Mouse (Mus musculus): Measurements from ENCODE around the gene Sorbs2. TPM values are rescaled to one million over a fixed set of nuclear protein-coding genes. Genes with fewer than 3 reads are reported as not detected.

The Sorbs2 gene
- total RNA-seq, 4 experiments from 2014 or later, result 263 to 309 (median 284) TPM

DNA sequence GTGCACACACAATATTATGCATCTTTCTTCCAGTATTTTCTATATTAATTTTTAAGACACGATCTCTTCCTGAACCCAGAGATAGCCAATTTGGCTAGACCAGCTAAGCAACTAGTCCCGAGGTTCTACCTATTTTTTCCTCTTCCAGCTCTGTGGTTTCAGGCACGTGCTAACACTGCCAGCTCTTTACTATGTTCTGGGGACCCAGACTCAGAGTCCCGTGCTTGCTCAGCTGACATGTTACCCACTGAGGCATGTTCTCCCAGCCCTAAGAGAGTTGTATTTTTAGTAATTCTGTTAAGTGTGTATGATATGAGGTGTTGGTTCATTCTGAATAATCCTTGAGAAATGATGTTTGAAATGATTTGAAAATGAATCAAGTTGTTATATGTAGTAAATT is 62.5 kb downstream of the Sorbs2 start:
- no peak for DNase-seq (ENCODE audit: low spot score in 2 of 2)

DNA sequence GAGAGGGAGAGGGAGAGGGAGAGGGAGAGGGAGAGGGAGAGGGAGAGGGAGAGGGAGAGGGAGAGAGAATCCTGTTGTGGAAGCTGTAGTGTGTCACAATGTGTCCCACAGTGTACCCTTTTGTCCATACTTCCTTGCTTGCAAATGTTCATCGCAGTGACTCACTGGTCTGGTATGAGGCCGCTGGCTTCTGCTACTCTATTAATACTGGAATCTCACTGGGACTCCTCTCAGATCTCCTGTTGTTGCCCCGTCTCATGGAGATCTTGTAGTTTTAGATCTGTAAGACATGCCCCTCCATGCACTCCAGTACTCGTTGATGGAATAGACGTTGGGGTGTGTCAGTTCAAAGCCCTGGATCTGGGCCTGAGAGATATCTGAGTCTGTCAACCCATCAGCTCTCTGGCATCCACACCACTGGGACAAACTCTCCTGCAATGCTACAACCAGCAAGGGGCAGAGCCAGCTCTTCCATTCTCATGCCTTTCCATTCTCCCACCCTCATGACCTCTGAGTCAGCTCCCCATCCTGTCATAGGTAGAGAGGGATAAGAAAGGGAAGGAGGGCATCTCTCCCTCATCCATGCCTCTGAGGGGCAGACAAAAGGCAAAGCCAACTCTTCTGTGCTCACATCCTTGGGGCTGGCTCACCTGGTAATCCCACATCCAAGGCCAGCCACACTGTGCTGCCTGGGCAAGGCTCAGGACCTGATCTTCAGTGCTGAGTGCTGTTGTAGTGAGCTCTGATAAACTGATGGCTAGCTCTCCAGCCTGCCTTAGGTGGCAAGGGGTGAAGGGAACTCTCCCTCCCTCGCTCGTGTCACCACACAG is 72.3 kb downstream of the Sorbs2 start:
- no peak for DNase-seq (ENCODE audit: low spot score in 2 of 2)

DNA sequence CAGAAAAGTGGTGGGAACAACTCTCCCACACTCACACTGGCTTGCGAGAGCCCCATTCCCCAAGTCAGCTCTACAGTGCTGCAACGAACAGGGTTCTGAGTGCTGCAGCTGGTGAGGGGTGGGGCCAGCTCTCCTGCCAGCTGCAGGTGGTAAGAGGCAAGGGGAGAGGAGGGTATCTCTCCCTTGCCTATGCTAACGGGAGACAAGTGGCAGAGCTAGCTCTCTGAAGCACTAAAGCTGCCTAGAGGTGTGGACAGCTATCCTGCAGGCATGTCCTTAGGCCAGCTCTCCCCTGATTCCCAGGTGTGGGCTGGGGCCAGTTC is 72.9 kb downstream of the Sorbs2 start:
- no peak for DNase-seq (ENCODE audit: low spot score in 2 of 2)

DNA sequence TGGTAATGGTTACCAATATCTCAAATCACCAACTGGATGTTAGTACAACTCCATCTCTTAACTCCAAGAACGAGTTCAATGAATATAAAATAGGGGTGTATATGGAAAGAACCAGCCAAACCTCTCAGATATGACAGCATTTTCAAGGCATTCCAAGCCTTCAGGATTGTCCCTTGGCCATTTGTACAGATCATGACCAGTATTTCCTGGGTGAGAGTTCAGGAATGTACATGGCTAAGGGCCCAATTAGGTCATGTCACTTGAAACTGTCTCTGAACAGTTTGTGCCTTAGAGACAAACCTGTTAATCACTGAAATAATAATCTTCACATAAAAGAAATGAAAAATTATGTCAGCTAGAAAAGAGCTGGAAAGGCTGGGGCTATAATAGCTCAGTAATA is 76.3 kb downstream of the Sorbs2 start:
- DNase-seq (ENCODE audit: low spot score in 2 of 2), result no peak

DNA sequence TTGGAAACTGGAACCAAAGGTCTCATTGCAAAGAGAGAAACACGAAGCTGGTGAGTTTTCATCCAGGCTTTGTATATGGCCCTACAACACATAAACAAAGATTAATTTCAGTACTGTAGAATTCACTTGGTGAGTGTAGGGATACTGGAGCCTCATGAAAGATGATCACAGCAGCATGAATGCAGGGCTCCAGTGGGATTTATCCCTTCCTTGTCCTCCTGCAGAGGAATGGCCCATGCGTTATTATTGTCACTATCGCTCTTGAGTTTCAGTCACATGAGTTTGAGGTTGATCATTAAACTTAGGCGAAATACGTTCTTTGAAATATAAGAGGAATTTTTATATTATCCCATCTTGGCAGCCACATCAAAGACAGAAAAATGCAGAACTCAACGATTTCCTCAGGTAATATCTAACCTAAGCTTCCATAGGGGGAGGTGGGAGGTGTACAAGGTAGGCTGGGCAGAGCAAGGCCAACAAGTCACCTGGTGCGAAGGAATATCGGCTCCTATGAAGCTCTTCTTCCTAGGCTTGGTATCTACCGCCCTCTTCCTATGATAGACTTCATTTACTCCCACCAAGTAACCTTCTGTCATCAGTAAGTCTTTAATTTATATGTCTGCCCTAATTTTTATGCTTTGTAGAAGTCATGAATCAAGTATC is 76.9 kb downstream of the Sorbs2 start:
- DNase-seq (ENCODE audit: low spot score in 2 of 2), result no peak

- DNase-seq (ENCODE audit: low spot score in 2 of 2), result no peak
These were observed 77.6 kb downstream of the Sorbs2 start for GRCm38 (mm10) chr8:45585158-45585557.

- DNase-seq (ENCODE audit: low spot score in 2 of 2), result no peak
These were observed 79.4 kb downstream of the Sorbs2 start for GRCm38 (mm10) chr8:45587011-45587410.

DNA sequence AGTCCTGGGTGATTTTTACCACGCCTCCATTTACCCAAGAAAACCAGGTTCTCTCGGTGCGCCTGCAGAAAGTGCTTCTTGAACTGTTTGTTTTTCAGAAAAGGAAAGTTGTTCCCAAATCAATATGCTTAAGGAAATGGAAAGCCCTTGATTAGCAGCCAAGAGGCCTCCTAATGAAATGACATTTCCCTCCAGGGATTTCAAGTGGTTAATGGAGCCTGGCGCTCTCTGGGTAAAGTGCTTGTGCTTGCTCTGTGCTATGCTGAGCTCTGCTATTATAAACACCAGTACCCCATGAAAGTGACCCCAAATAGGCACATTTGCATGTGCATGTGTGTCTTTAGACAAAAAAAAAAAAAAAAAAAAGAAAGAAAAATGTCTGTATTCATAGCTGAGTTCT is 84.3 kb downstream of the Sorbs2 start:
- no peak for DNase-seq (ENCODE audit: low spot score in 2 of 2)

DNA sequence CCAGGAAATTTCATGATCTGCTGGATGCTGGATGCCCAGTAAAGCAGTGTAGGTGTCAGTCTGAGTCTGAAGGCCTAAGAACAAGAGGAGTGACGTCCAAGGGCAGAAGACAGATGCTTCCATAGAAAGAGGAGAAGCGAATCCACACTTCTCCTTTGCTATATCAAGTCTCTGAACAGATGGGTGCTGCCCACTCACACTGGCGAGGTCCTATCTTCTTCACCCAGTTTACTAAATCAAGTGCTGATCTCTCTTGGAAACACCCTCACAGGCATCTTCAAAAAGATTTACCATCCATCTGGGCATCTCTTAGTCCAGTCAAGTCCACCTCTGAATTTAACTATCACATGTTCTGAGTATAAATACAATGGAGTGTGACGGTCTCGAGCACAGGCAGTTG is 86.1 kb downstream of the Sorbs2 start:
- DNase-seq (ENCODE audit: low spot score in 2 of 2), result peak; percentile 18 to 91

DNA sequence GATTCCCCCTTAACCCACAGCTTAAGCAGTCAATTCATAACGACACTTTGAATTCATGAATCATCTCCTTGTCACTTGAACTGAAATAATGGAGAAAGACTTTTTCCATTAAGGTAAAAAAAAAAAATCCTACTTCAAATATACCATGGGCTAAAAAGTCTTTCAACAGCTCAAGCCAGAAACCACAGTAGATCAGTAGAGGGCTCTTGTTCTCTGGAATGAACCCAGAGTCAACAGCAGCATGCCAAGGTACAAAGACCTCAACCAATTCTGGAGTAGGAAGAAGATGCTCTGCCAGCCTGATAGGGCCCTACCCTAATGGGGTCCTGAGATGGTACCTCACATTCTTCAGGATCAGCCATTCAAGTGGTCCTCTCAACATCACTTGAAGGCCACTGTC is 88.4 kb downstream of the Sorbs2 start:
- DNase-seq (ENCODE audit: low spot score in 2 of 2), result no peak

DNA sequence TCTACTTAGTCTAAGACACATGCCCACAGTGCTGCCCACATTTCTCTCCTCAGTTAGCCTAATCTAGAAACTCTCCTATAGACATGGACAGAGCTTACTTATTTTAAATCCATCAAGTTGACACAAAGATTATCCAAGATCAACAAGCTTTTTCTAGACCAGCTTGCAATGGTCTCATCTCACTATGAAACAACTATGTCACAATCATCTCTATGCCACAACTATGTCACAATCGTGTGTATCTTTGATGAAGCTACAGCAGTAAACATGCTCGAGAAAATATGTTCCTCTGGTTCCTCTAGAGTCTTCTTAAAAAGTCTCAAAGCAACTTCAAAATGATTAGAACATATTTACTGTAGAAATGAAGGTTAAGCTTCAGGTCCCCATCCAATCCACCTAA is 89.0 kb downstream of the Sorbs2 start:
- no peak for DNase-seq (ENCODE audit: low spot score in 2 of 2)

DNA sequence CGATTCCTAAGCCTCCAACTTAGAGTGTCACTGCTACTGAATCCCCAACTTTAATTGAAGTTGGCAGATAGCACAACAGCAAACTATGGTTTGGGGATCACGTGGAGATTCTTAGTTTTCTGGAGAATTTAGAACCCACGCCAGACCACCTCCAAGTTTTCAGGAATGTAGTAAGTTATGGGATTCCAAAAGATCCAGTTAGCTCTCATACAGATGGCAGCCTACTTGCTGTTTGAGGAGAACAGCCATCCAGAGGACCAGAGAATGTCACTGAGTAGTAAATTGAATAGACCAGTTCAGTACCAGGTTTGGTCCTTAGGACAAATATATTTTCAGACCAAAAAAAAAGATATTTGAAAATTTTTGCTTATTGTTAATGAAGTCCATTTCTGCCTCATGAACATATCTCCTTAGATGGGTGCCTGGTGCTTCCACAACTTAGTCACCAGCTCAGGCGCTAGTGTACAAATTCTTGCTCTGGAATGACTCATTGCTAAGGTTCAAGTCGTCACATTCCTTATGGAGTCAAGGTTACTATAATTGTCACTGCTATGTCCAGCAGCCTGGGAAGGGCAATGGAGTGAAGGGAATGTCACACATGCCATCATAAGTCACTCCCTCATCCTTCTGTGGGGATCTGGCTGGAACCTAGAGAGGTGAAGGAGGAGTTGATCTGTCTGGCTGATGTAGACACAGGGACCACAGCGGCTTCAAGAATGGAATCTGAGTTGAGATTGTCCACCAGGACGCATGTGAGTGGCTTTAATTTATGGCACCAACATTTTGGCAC is 90.2 kb downstream of the Sorbs2 start:
- no peak for DNase-seq (ENCODE audit: low spot score in 2 of 2)

DNA sequence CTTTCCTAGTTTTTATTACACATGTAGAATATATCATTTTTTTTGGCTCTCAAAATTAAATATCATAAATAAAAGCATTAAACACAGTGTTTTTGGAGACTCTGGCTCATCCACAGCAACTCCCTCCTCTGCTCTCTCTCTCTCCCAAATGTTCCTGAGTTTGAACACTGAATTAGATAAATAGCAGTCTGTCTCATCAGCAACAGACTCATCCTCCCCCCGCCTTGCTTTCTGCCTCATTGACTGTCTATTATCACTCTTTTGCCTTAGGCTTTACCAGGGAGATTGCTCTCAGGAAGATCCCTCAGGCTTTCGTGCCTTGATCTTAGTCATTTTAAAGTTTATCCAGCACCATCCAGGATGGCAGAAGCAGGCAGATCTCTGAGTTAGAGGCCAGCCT is 91.3 kb downstream of the Sorbs2 start:
- DNase-seq (ENCODE audit: low spot score in 2 of 2), result no peak

DNA sequence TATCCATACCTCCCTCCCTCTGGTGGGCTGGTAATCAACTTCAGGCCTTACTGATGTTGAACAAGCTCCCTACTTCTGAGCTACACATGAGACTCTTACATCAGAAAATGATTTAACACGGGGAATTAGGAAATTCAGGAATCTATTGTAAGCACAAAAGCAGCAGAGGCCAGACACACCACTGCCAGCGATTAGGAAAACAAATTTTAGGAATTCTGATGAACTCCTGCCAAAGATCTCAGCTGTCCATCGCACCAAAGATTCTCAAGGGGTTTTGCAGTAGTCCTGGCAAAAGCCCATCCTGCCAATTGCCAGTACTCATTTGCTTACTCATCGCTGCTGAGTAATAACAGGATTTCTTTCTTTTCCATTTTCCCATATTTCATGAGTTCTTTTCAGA is 94.4 kb downstream of the Sorbs2 start:
- DNase-seq (ENCODE audit: low spot score in 2 of 2), result no peak

DNA sequence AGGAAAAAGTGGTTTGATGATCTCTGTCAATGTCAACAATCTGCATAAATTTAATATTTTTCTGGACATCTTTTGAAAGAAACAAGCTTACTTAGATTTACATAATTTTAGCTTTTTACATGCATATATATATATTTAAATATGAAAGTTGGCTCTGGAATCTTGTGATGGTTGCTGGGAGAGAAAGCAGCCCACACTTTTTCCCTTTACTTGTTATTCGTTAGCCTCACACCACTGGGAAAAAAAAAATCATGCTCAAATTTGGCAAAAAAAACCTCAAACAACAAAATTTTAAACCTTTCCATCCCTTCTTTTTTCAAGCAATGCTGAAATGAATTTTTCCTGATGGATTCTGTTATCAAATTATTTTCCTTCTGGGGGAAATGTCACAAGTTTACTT is 97.8 kb downstream of the Sorbs2 start:
- DNase-seq (ENCODE audit: low spot score in 2 of 2), result no peak

- no peak for DNase-seq (ENCODE audit: low spot score in 2 of 2)
These were observed 99.4 kb downstream of the Sorbs2 start for GRCm38 (mm10) chr8:45607012-45607411.

DNA sequence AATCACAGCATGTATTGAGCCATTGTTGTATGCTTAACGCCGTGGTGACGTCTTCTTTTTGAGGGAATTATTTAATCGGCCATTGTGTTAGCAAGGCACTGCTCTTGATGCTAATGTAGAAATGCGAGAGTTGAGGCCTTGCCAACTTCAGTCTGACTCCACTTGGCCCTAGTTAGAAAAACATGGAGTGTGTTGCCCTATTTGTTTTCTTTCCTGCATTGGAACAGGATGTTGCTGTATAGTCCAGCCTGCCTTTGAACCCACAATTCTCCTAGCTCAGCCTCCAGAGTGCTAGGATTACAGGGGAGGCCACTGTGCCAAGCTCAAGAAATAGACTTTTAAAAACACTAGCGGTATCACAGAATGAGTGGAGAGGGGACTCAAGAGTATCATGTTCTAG is 100.8 kb downstream of the Sorbs2 start:
- no peak for DNase-seq (ENCODE audit: low spot score in 2 of 2)

GRCm38 (mm10) chr8:45610426-45611215 is 103.0 kb downstream of the Sorbs2 start:
- DNase-seq (ENCODE audit: low spot score in 2 of 2), result no peak

DNA sequence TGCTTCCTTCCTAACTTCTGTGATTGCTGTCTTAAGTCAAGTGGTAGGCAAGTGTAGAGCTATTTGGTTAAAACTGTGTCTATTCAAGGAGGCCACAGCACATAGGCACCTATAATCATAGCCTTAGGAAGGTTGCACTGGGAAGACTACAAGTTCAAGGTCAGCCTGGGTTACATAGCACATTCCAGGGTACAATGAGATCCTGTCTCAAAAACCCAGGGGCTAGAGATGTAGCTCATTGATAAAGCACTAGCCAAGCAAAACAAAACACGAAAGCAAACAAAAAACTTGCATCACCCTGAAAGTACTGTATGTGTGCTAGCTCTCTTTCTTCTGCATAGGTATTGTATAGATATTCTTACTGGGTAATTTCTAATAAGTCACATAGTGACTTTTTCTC is 103.7 kb downstream of the Sorbs2 start:
- DNase-seq (ENCODE audit: low spot score in 2 of 2), result no peak

DNA sequence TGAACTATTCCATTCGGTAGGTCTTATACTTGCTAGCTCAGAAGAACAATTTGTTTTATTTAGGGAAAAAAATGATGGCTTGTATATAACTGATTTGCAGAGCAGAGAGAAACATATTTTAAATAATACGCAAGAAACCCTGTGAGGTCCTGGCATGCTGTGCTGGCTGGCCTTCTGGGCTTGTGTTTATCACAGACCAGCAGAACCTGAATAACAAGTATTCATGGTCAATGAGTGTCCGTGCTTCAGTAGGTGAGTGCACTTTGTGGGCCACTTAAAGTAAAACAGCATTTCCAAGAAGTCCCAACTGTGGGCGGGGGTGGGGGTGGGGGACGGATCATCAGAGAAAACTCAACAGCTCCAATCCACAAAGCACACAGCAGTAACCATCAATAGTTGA is 107.0 kb downstream of the Sorbs2 start:
- no peak for DNase-seq (ENCODE audit: low spot score in 2 of 2)

GRCm38 (mm10) chr8:45615050-45615449 is 107.5 kb downstream of the Sorbs2 start:
- DNase-seq (ENCODE audit: low spot score in 2 of 2), result no peak

GRCm38 (mm10) chr8:45615551-45615950 is 108.0 kb downstream of the Sorbs2 start:
- DNase-seq (ENCODE audit: low spot score in 2 of 2), result no peak
